Comparison of ENCODE assay signal across 12 mouse cellular contexts in the genomic region with DNA sequence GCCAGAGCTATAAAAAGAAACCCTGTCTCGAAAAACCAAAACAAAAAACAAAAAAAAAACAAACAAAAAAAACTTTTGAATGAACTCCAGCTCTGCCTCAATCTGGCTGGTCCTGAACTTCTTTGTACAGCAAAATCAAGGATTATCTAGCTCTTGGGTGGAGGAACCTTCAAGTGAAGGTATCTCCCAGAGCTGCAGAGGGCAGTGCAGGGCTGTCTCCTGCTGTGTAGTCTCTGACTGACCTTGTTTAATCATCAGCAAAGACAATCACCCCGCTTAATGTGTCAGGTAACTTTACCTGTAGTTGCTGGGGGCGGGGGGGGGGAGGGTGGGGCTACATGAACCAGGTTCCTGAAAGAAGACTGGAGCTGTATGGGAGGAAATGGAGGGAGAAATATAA. TPM values are rescaled to one million over a fixed set of nuclear protein-coding genes. Genes with fewer than 3 reads are reported as not detected.
DNase-seq lines count a peak whose midpoint lies in the region; ATAC-seq and TF ChIP-seq lines count a peak whose summit lies in the region.
"Had no signal": no experiment of that assay in that cellular context is flagged by ENCODE, and none has a peak within 500 bp of the region (broad histone marks: within the 10 kb centered on the region; RNA-seq: fewer than 3 reads in every experiment).

No protein-coding gene starts in this region.

- H3K9me3 ChIP-seq in heart, postnatal 0 days (replicated peaks; ENCODE audit: control insufficient read depth, low read length) = no peaks in the 10 kb centered on the region
- H3K9me3 ChIP-seq in intestine, postnatal 0 days (ENCODE audit: control insufficient read depth) = no peaks in the 10 kb centered on the region
- H3K9me3 ChIP-seq in liver, embryonic 16.5 days (replicated peaks; ENCODE audit: control insufficient read depth, low read length) = no peaks in the 10 kb centered on the region
- H3K9me3 ChIP-seq in forebrain, embryonic 16.5 days (ENCODE audit: control insufficient read depth, low read length) = no peaks in the 10 kb centered on the region
- H3K9me3 ChIP-seq: stomach, embryonic 15.5 days had no signal

- peak; percentile 18; the same call in 1 of the 2 replicates for TF ChIP-seq CTCF in heart, postnatal 0 days (IDR thresholded peaks at IDR 0.05; ENCODE audit: low read depth)
- TF ChIP-seq CTCF in intestine, postnatal 0 days (IDR thresholded peaks at IDR 0.05; ENCODE audit: low read depth) = peak; percentile 72

- H3K36me3 ChIP-seq in heart, postnatal 0 days (replicated peaks; ENCODE audit: control insufficient read depth, insufficient read depth, low read length) = no peaks in the 10 kb centered on the region
- no peaks in the 10 kb centered on the region for H3K36me3 ChIP-seq in intestine, postnatal 0 days (ENCODE audit: control insufficient read depth, insufficient read depth)
- no peaks in the 10 kb centered on the region for H3K36me3 ChIP-seq in liver, embryonic 16.5 days (ENCODE audit: control insufficient read depth, insufficient read depth)
- no peaks in the 10 kb centered on the region for H3K36me3 ChIP-seq in forebrain, embryonic 16.5 days (ENCODE audit: control insufficient read depth, insufficient read depth)
- H3K36me3 ChIP-seq: stomach, embryonic 15.5 days had no signal

- no peak overlapping the region for H3K4me3 ChIP-seq in heart, postnatal 0 days (ENCODE audit: low read depth, low read length)
- H3K4me3 ChIP-seq in intestine, postnatal 0 days (ENCODE audit: low read depth, low read length) = 0 out of 2 replicates have a peak overlapping the region, but pooled peaks have one; percentile 5
- H3K4me3 ChIP-seq in liver, embryonic 16.5 days (ENCODE audit: low read depth, low read length) = no peak overlapping the region
- no peak overlapping the region for H3K4me3 ChIP-seq in forebrain, embryonic 16.5 days (replicated peaks; ENCODE audit: low read length)
- H3K4me3 ChIP-seq: stomach, embryonic 15.5 days had no signal

- no peak overlapping the region for H3K4me2 ChIP-seq in heart, postnatal 0 days (ENCODE audit: low read depth, low read length)
- peak overlapping the region; percentile 51 for H3K4me2 ChIP-seq in intestine, postnatal 0 days (replicated peaks; ENCODE audit: low read depth)
- H3K4me2 ChIP-seq in liver, embryonic 16.5 days (ENCODE audit: low read depth, low read length) = no peak overlapping the region
- H3K4me2 ChIP-seq in forebrain, embryonic 16.5 days (ENCODE audit: low read length) = no peak overlapping the region
- H3K4me2 ChIP-seq: stomach, embryonic 15.5 days had no signal

- no peaks in the 10 kb centered on the region for H3K4me1 ChIP-seq in heart, postnatal 0 days (ENCODE audit: control insufficient read depth, insufficient read depth)
- H3K4me1 ChIP-seq in intestine, postnatal 0 days (replicated peaks; ENCODE audit: control insufficient read depth, insufficient read depth, low read length) = no peaks in the 10 kb centered on the region
- H3K4me1 ChIP-seq in liver, embryonic 16.5 days (ENCODE audit: control insufficient read depth, low read depth, low read length) = no peaks in the 10 kb centered on the region
- no peaks in the 10 kb centered on the region for H3K4me1 ChIP-seq in forebrain, embryonic 16.5 days (replicated peaks; ENCODE audit: control insufficient read depth, insufficient read depth, low read length)
- H3K4me1 ChIP-seq: stomach, embryonic 15.5 days had no signal

- WGBS in heart, postnatal 0 days = 52% methylated on average over 3 of the region's 3 CpGs
- 32% methylated on average over 3 of the region's 3 CpGs for WGBS in intestine, postnatal 0 days
- WGBS in liver, embryonic 16.5 days (ENCODE audit: insufficient replicate concordance) = 27% methylated on average over 3 of the region's 3 CpGs
- WGBS in forebrain, embryonic 16.5 days = 64% methylated on average over 3 of the region's 3 CpGs

- H3K27ac ChIP-seq in heart, postnatal 0 days (ENCODE audit: low read depth) = no peak overlapping the region
- peak overlapping the region; percentile 50 for H3K27ac ChIP-seq in intestine, postnatal 0 days (ENCODE audit: low read depth, low read length)
- H3K27ac ChIP-seq in liver, embryonic 16.5 days (ENCODE audit: low read length) = no peak overlapping the region
- no peak overlapping the region for H3K27ac ChIP-seq in forebrain, embryonic 16.5 days (ENCODE audit: low read length)
- H3K27ac ChIP-seq: stomach, embryonic 15.5 days had no signal

- H3K9ac ChIP-seq in heart, postnatal 0 days (replicated peaks; ENCODE audit: low read depth, low read length) = no peak overlapping the region
- 0 out of 2 replicates have a peak overlapping the region, but pooled peaks have one; percentile 7 for H3K9ac ChIP-seq in intestine, postnatal 0 days (ENCODE audit: low read depth, low read length)
- no peak overlapping the region for H3K9ac ChIP-seq in liver, embryonic 16.5 days (ENCODE audit: low read depth, low read length)
- H3K9ac ChIP-seq in forebrain, embryonic 16.5 days (replicated peaks; ENCODE audit: low read depth, low read length) = no peak overlapping the region
- H3K9ac ChIP-seq: stomach, embryonic 15.5 days had no signal

- ATAC-seq in heart, postnatal 0 days (ENCODE audit: insufficient read depth, low read depth) = no peak
- peak; percentile 91 for ATAC-seq in intestine, postnatal 0 days
- peak; percentile 56; the same call in 1 of the 2 replicates for ATAC-seq in liver, embryonic 16.5 days (ENCODE audit: low read depth)
- no peak for ATAC-seq in forebrain, embryonic 16.5 days

- no peak for TF ChIP-seq EP300 in heart, postnatal 0 days (IDR thresholded peaks at IDR 0.05; ENCODE audit: low read depth)

- DNase-seq in heart, postnatal 0 days (ENCODE audit: low spot score) = no peak
- no peak for DNase-seq in heart, adult 11 months
- DNase-seq in ES-CJ7 (ENCODE audit: low read depth, low spot score) = peak; percentile 82
- no peak for DNase-seq in adrenal gland, postnatal 14 days
- DNase-seq in frontal cortex, postnatal 36 days (ENCODE audit: low spot score in 2 of 2) = no peak
- DNase-seq: cerebellum, postnatal 25 days; heart, postnatal 4 days; retina, postnatal 1 day had no signal

- H3K27me3 ChIP-seq in heart, postnatal 0 days (ENCODE audit: control insufficient read depth, insufficient read depth, low read length) = no peaks in the 10 kb centered on the region
- H3K27me3 ChIP-seq in intestine, postnatal 0 days (replicated peaks; ENCODE audit: control insufficient read depth, insufficient read depth, low read length) = no peaks in the 10 kb centered on the region
- H3K27me3 ChIP-seq in liver, embryonic 16.5 days (ENCODE audit: control insufficient read depth, insufficient read depth, low read depth, low read length) = no peaks in the 10 kb centered on the region; the same call in 1 of the 2 replicates
- no peaks in the 10 kb centered on the region for H3K27me3 ChIP-seq in forebrain, embryonic 16.5 days (replicated peaks; ENCODE audit: control insufficient read depth, insufficient read depth, low read length)
- H3K27me3 ChIP-seq: stomach, embryonic 15.5 days had no signal

RNA-seq across cellular contexts. Expression of gene Cth, which starts 6.7 kb away (rescaled TPM):
- total RNA-seq in heart, postnatal 0 days (2014; rRNA removed; ENCODE audit: low replicate concordance) = 1.1 and 3.0 TPM in 2 replicates
- 0.14 and 0.34 TPM in 2 replicates for polyA plus RNA-seq in heart, postnatal 0 days (2015; fragmentation: Nextera tagmentation; extraction: Ambion mirVana)
- polyA plus RNA-seq in intestine, postnatal 0 days (2015; fragmentation: Nextera tagmentation; extraction: Ambion mirVana) = 14.7 and 19.7 TPM in 2 replicates
- polyA plus RNA-seq in liver, embryonic 16.5 days (2015; fragmentation: Nextera tagmentation; extraction: Ambion mirVana) = 68.9 and 75.3 TPM in 2 replicates
- 3.2 and 3.9 TPM in 2 replicates for polyA plus RNA-seq in forebrain, embryonic 16.5 days (2015; fragmentation: Nextera tagmentation; extraction: Ambion mirVana)
- total RNA-seq in adrenal gland, postnatal 14 days (2021) = 18.6 and 44.9 TPM in 2 replicates

RNA-seq across cellular contexts. Expression of gene Ankrd13c, which starts 15.4 kb away (rescaled TPM):
- total RNA-seq in heart, postnatal 0 days (2014; rRNA removed; ENCODE audit: low replicate concordance) = 12.4 and 18.4 TPM in 2 replicates
- 12.4 and 13.5 TPM in 2 replicates for polyA plus RNA-seq in heart, postnatal 0 days (2015; fragmentation: Nextera tagmentation; extraction: Ambion mirVana)
- 25.2 and 27.2 TPM in 2 replicates for polyA plus RNA-seq in intestine, postnatal 0 days (2015; fragmentation: Nextera tagmentation; extraction: Ambion mirVana)
- polyA plus RNA-seq in liver, embryonic 16.5 days (2015; fragmentation: Nextera tagmentation; extraction: Ambion mirVana) = 8.7 and 9.8 TPM in 2 replicates
- 24.7 and 26.5 TPM in 2 replicates for polyA plus RNA-seq in forebrain, embryonic 16.5 days (2015; fragmentation: Nextera tagmentation; extraction: Ambion mirVana)
- total RNA-seq in adrenal gland, postnatal 14 days (2021) = 72.2 and 78.7 TPM in 2 replicates

Comparison
In these comparisons a context has a peak if more than half of its experiments do, and no peak if none do; other contexts are left out.
1. ATAC-seq: peak in intestine, postnatal 0 days (single experiment) and liver, embryonic 16.5 days (single experiment); none in heart, postnatal 0 days (single experiment) and forebrain, embryonic 16.5 days (single experiment).